1 mouse cellular context compared by ENCODE assay signal in the genomic region with DNA sequence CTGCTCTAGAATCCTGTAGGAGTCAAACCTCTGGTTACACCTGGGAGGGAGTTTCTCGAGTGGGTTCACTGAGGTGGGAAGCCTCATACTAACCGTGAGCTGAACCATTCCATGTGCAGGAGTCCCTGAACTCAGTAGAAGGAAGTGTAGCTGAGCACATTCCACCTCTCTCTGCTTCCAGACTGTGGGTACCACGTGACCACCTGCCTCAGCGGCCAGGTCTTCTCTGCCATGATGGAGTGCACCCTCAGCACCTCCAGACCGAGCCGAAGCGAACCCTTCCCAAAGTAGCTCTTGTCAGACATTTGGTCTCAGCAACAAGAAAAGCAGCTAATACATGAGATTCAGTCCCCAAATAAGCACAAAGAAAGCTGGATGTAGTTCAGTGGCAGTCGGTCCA.
TF ChIP-seq lines count a peak whose summit lies in the region.

No protein-coding gene starts in this region.

TF ChIP-seq in ES-E14, 5 proteins besides CTCF, POLR2A, EP300 and RAD21 (continued from another document):
- TF ChIP-seq ZC3H11A (IDR thresholded peaks at IDR 0.05; ENCODE audit: borderline replicate concordance, low read depth, low read length): no peak
- TF ChIP-seq HCFC1 (IDR thresholded peaks at IDR 0.05; ENCODE audit: borderline replicate concordance, insufficient read depth, low read length): no peak
- TF ChIP-seq MAFK (IDR thresholded peaks at IDR 0.05; ENCODE audit: insufficient read depth, low read depth, low read length): no peak
- TF ChIP-seq ZNF384 (IDR thresholded peaks at IDR 0.05; ENCODE audit: low read depth, low read length): no peak
TF ChIP-seq in ES-E14: peak in this region for 0.
